Mouse (Mus musculus): ENCODE data around the gene Carmil1.

Carmil1 gene

DNA sequence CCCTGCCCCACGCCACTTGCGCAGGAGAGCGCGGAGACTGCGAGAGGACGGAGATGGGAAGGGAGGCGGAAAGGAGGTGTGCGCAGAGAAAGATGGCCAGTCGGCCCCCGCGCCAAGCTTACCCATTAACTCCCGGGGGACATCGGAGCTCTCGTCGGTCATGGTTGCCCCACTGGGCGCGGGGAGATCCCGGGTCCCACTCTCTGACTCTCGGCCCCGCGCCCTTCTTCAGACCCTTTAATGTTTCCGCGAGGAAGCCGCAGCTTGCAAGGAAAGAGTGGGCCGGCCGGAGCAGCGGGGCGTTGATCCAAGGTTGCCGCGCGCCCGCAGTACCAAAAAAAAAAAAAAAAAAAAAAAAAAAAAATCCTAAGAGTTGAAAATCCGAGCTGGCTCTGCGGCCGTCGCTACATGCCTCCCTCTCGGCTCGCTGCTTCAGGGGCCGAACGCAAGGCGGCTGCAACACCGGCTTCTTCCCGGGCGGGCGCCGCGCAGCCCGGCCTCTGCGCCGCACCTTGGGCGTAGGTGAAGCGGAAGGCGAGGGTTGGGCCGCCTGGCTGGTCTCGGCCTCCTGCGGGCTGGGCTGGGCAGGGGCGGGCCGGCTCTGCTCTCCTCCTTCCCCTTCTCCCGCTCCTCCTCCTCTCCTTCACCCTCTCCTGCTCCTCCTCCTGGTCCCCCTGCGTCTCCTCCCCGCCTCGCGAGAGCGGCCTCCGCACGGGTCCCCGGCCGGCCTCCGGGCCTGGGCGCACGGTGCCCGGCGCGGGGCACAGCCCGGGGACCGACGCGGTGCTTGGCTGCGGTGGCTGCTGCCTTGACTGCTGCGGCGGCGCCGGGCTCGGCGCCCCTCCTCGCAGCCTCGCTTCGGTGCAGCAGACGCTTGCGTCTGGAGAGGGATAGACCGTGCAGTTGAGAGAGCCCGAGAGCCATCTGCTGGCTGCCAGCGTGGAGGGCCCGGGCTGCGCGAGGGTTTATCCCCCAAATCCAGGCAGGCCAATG lies at the start of gene Carmil1:
Gene Carmil1, minus strand, starts transcription at position 357 of the 993 bp plus-strand sequence.
- DNase-seq (ENCODE audit: low read depth, low spot score): peak; percentile 60

DNA sequence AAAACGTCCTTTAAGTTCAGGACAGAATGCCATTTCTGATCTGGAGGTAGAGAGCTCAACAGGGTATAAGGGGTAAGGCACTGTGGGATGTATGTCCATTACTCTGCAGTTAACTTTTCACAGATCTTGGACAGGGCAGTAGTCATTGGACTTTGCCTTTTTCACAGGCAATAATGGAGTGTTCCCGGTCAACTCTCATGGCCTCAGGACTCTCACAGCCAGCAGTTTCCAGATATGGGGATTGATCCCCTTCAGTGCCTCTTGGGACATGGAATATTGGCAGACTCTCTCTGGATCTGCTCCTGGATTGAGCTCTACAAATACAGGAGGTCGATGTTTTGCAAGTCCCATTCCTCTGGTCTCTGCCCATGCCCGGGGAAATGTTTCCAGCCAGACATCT lies 49.5 kb upstream of the Carmil1 start:
- DNase-seq (ENCODE audit: low read depth, low spot score): no peak

DNA sequence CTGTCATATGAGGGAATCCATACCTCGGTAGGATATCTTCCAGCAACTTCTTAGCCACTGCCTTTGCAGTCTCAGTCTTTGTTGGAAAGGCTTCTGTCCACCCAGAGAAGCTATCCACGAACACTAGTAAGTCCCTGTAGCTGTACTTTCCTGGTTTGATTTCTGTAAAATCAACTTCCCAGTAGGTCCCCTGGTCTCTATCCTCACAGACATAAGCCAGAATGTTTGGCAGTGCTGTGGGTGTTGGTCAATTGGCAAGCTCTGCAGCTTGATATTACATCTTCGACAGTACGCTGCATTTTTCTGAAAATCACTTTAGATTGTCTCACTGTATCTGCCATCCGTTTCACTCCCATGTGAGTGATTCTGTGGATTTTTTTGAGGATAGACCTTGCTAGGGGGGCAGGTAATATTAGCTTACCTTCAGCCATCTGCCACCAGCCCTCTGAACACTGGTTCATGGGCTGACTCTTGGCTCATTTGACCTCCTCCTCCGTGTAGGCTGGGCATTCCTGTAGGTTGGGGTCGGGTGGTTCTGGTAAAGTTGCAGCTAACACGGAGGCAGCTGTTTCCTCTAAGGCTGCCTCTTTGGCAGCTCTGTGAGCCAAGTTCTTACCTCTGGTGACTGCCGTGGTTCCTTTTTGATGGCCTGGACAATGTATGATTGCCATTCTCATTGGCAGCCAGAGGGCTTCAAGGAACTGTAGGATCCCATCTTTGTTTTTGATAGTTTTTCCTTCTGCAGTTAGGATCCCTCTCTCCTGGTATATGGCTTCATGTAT lies 47.6 kb upstream of the Carmil1 start:
- DNase-seq (ENCODE audit: low read depth, low spot score): no peak

DNA sequence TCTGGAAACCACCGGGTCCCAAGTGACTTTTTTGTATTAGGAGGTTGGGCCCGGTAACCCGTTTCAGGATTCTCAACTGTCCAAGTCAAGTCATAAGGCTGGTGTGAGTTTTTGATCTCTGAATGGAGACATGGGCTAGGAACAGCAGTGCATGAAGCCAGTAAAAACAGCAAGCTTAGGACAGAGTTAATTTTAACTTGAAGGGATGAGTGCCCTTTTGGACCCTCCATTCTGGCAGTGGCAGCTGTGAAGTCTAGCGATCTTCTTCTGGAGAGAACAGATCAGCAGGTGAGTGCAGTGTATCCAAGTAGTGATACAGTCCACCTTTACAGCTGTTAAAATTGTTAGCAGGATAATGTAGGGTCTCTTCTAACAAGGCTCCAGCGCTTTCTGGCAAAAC lies 46.6 kb upstream of the Carmil1 start, which contains the start of gene Cmah:
Gene Cmah, plus strand, starts transcription at position 204 of the 400 bp plus-strand sequence.
- no peak for DNase-seq (ENCODE audit: low read depth, low spot score)

- DNase-seq (ENCODE audit: low read depth, low spot score): no peak
Observed at GRCm38 (mm10) chr13:24321313-24321712, 40.7 kb upstream of the Carmil1 start.

- peak; percentile 34 for DNase-seq (ENCODE audit: low read depth, low spot score)
Observed at GRCm38 (mm10) chr13:24318618-24319017, 38.0 kb upstream of the Carmil1 start.

DNA sequence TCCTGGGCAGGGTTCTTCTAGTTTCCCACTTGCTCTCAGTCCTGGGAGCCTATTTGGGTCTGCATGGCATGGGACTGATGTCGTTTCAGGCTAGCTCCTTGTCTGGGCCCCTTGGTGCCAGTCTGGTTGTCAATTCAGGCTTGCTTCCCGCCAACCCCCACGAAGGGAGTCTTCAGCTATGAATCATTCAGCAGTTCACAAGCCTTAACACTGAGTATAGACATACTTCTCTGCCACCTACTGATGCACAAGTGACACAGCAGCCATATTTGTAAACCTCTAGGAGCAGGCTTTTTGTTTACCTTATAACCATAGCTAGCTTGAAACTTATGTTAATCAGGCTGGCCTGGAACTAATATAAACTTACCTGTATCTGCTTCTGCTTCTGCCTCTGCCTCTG lies 36.0 kb upstream of the Carmil1 start:
- DNase-seq (ENCODE audit: low read depth, low spot score): no peak

- no peak for DNase-seq (ENCODE audit: low read depth, low spot score)
Observed at GRCm38 (mm10) chr13:24311011-24311940, 30.7 kb upstream of the Carmil1 start.

DNA sequence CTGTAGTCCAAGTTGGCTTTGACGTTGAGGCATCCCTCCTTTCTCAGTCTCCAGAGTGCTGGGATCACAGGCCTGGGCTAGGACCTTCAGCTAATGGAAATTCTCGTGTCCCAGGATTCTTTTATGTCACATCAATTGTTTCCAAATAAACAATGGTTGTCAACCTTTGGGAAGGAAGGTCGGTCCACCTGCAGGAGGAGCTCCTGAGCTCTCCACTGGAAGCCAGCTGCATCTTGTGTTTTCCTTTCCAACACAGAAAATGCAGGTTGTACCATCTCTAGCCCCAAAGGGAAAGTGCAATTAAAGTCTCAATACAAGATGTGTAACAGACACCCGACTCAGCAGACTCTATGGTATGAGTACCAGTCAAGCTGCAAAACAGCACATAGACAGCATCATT lies 25.7 kb upstream of the Carmil1 start:
- no peak for DNase-seq (ENCODE audit: low read depth, low spot score)

DNA sequence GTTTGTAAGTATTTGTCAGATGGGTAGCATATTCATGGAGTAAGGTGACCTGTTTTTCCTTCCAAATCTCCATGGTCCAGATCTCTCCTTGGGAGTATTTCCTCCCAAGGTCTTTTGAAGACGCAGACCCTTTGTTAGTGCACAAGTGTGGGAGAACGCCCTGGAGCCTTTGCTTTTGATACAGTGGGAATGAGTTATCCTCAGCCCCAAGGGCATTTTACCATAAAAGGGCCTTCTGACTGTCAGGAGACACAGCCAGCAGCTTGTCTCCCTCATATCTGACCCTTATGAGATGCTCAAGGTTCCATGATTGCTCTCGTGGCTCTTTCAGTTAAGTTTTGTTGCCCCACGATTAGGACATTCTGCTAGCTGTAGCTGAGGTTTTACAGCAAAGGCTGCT lies 24.9 kb upstream of the Carmil1 start:
- no peak for DNase-seq (ENCODE audit: low read depth, low spot score)

GRCm38 (mm10) chr13:24297252-24297651 lies 16.7 kb upstream of the Carmil1 start:
- DNase-seq (ENCODE audit: low read depth, low spot score): peak; percentile 74

GRCm38 (mm10) chr13:24287381-24287780 lies 6.8 kb upstream of the Carmil1 start:
- no peak for DNase-seq (ENCODE audit: low read depth, low spot score)

DNA sequence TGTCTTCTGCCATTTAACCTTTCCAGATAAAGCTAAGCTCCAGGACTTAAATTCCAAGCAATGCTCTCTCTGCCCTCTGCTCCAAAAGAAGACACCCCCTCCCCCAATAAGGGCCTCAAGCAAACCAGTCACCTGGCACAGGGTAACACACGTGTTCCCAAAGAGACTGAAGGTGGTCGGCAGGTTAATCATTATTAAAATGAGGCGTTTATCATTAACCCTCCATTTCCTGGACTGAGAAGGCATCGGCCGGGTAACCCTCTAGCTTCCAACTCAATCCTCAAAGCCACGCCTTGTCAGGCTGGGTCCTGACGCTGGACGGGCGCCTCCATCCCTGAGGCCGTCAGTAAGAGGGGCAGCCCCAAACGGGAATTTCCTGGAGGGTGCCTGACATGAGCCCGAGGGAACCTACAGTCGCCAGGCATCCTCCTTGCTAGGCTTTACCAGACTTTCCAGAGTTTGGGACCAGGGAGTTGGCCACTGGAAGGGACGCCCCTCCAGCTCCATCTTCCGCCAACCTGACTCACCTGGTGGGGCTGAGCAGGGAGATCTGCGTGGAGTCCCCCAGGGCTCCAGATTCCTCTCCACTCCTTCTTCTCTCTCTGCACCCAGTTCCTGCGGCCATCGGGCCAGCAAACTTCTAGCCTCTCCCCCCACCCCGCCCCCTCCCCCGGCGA lies 695 bp downstream of the Carmil1 start:
- DNase-seq (ENCODE audit: low read depth, low spot score): no peak

GRCm38 (mm10) chr13:24279407-24279761 lies 1.2 kb downstream of the Carmil1 start:
- no peak for DNase-seq (ENCODE audit: low read depth, low spot score)

- no peak for DNase-seq (ENCODE audit: low read depth, low spot score)
Observed at GRCm38 (mm10) chr13:24272740-24273377, 7.7 kb downstream of the Carmil1 start.

DNA sequence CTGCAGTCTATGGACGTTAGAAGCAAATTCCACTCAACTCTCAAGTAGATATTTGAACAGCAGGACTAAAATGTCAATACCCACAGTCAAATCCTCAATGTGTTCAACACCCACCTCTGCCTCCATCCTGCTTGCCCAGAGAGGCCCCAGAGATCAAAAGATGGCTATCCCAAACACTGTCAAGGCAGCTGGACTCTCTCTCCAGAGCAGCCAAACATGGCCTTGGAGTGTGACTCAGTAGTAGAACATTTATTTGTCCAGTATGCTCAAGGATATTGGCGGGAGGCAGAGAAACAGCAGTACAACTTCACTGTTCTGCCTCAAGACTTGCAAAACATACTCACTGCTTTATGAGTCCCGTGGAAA lies 11.5 kb downstream of the Carmil1 start:
- DNase-seq (ENCODE audit: low read depth, low spot score): no peak

GRCm38 (mm10) chr13:24268355-24269099 lies 12.1 kb downstream of the Carmil1 start:
- DNase-seq (ENCODE audit: low read depth, low spot score): no peak

GRCm38 (mm10) chr13:24264760-24265159 lies 15.8 kb downstream of the Carmil1 start:
- DNase-seq (ENCODE audit: low read depth, low spot score): no peak

- DNase-seq (ENCODE audit: low read depth, low spot score): no peak
Observed at GRCm38 (mm10) chr13:24263560-24263959, 17.0 kb downstream of the Carmil1 start.

Data from CD4-positive, CD25-positive, alpha-beta regulatory T cell, adult 2 months (primary cell).